7 mouse cellular contexts compared by ENCODE assay signal in genomic region chr12:11265382-11266281, GRCm38 (mm10). TPM values are rescaled to one million over a fixed set of nuclear protein-coding genes. Genes with fewer than 3 reads are reported as not detected.
DNase-seq lines count a peak whose midpoint lies in the region; ATAC-seq lines count a peak whose summit lies in the region.

Gen1 (minus strand) TSS chr12:11265801.
Smc6 (plus strand) TSS chr12:11265886.

- no peaks in the 10 kb centered on the region for H3K27me3 ChIP-seq in intestine, embryonic 16.5 days (replicated peaks; ENCODE audit: control insufficient read depth, insufficient read depth, low read length)
- no peaks in the 10 kb centered on the region for H3K27me3 ChIP-seq in midbrain, embryonic 11.5 days (ENCODE audit: control insufficient read depth, insufficient read depth, low read length)

- peak within 1 kb of the TSS; percentile 91 for H3K27ac ChIP-seq in intestine, embryonic 16.5 days (ENCODE audit: low read length)
- peak within 1 kb of the TSS; percentile 87 for H3K27ac ChIP-seq in midbrain, embryonic 11.5 days (ENCODE audit: low read depth, low read length)

- H3K9me3 ChIP-seq in intestine, embryonic 16.5 days (ENCODE audit: control insufficient read depth, low read length), result no peaks in the 10 kb centered on the region
- H3K9me3 ChIP-seq in midbrain, embryonic 11.5 days (ENCODE audit: control insufficient read depth, low read length), result no peaks in the 10 kb centered on the region

- H3K4me1 ChIP-seq in intestine, embryonic 16.5 days (ENCODE audit: control insufficient read depth, insufficient read depth, low read length), result peaks cover 10% of the 10 kb centered on the region
- peaks cover 9% of the 10 kb centered on the region for H3K4me1 ChIP-seq in midbrain, embryonic 11.5 days (ENCODE audit: control insufficient read depth, insufficient read depth, low read length)

- intact Hi-C loops in left cerebral cortex, postnatal 36 days (cut with DNase I), result loop anchor here (5.0 kb wide), 1 partner anchor 68 kb away; no protein-coding TSS in a partner anchor

- ATAC-seq in intestine, embryonic 16.5 days, result peak; percentile 99
- ATAC-seq in midbrain, embryonic 11.5 days (ENCODE audit: low FRiP score), result peak; percentile 99

- no peaks in the 10 kb centered on the region for H3K36me3 ChIP-seq in intestine, embryonic 16.5 days (ENCODE audit: control insufficient read depth, insufficient read depth, low read length)
- no peaks in the 10 kb centered on the region for H3K36me3 ChIP-seq in midbrain, embryonic 11.5 days (ENCODE audit: control insufficient read depth, insufficient read depth, low read length)

- peak within 1 kb of the TSS; percentile 86 for H3K4me2 ChIP-seq in intestine, embryonic 16.5 days (ENCODE audit: low read depth, low read length)
- peak within 1 kb of the TSS; percentile 76 for H3K4me2 ChIP-seq in midbrain, embryonic 11.5 days

- H3K9ac ChIP-seq in intestine, embryonic 16.5 days (ENCODE audit: low read depth, low read length), result peak within 1 kb of the TSS; percentile 92
- peak within 1 kb of the TSS; percentile 94 for H3K9ac ChIP-seq in midbrain, embryonic 11.5 days (ENCODE audit: low read length)

- WGBS in intestine, embryonic 16.5 days, result under 1% methylated on average over 79 of the region's 83 CpGs
- WGBS in midbrain, embryonic 11.5 days, result under 1% methylated on average over 78 of the region's 83 CpGs

- peak within 1 kb of the TSS; percentile 90 for H3K4me3 ChIP-seq in intestine, embryonic 16.5 days (ENCODE audit: low read length)
- H3K4me3 ChIP-seq in midbrain, embryonic 11.5 days (ENCODE audit: low read depth, low read length), result peak within 1 kb of the TSS; percentile 77

- peak; percentile 95 for DNase-seq in adrenal gland, adult 8-10 months
- DNase-seq in embryo, embryonic 9.5 days (ENCODE audit: extremely low spot score), result peak; percentile 96
- DNase-seq in gastrocnemius, postnatal 4 days (ENCODE audit: low spot score in 2 of 2), result peak; percentile 90 to 95
- peak; percentile 91 for DNase-seq in left cerebral cortex, postnatal 36 days (ENCODE audit: low spot score in 2 of 2)
- DNase-seq in midbrain, embryonic 11.5 days (ENCODE audit: low spot score, missing footprints), result peak; percentile 100
- peak; percentile 97 for DNase-seq in skeletal muscle tissue, adult 2 months (ENCODE audit: low read depth, low spot score)

RNA-seq across cellular contexts. Expression of gene Gen1, which starts in this region (rescaled TPM):
- total RNA-seq in adrenal gland, adult 8-10 months (2022), result 1 to 10 TPM; 1.8 to 2.3 (median 2.0) TPM
- total RNA-seq in gastrocnemius, postnatal 4 days (2021), result 1 to 10 TPM; 7.7 to 9.6 TPM
- 3.6 and 5.1 TPM in 2 replicates for polyA plus RNA-seq in intestine, embryonic 16.5 days (2015; fragmentation: Nextera tagmentation; extraction: Ambion mirVana)
- total RNA-seq in left cerebral cortex, postnatal 36 days (2021), result 1 to 10 TPM; 1.8 to 1.9 TPM
- polyA plus RNA-seq in midbrain, embryonic 11.5 days (2014; fragmentation: Nextera tagmentation; extraction: Ambion mirVana), result 14.2 and 20.1 TPM in 2 replicates

RNA-seq across cellular contexts. Expression of gene Smc6, which starts in this region (rescaled TPM):
- total RNA-seq in adrenal gland, adult 8-10 months (2022), result 10 to 100 TPM; 27.0 to 41.0 (median 34.4) TPM
- total RNA-seq in gastrocnemius, postnatal 4 days (2021), result 10 to 100 TPM; 69.8 to 86.3 TPM
- polyA plus RNA-seq in intestine, embryonic 16.5 days (2015; fragmentation: Nextera tagmentation; extraction: Ambion mirVana), result 87.9 and 102 TPM in 2 replicates
- 10 to 100 TPM; 24.6 to 29.9 TPM for total RNA-seq in left cerebral cortex, postnatal 36 days (2021)
- polyA plus RNA-seq in midbrain, embryonic 11.5 days (2014; fragmentation: Nextera tagmentation; extraction: Ambion mirVana), result 134 and 143 TPM in 2 replicates

Comparison
In these comparisons a context has a peak if more than half of its experiments do, and no peak if none do; other contexts are left out.
1. Peak in every context shown above with its lines: DNase-seq, ATAC-seq, H3K4me3 ChIP-seq and H3K27ac ChIP-seq.